Mouse (Mus musculus): ENCODE data around the gene Ap3b2. TPM values are rescaled to one million over a fixed set of nuclear protein-coding genes. Genes with fewer than 3 reads are reported as not detected.
A peak's percentile ranks its signal among the peaks of the same experiment; 100 is the strongest.

Gene Ap3b2
- 4.9 and 5.4 TPM in 2 replicates for polyA plus RNA-seq (2015; fragmentation: Nextera tagmentation; extraction: Ambion mirVana)

DNA sequence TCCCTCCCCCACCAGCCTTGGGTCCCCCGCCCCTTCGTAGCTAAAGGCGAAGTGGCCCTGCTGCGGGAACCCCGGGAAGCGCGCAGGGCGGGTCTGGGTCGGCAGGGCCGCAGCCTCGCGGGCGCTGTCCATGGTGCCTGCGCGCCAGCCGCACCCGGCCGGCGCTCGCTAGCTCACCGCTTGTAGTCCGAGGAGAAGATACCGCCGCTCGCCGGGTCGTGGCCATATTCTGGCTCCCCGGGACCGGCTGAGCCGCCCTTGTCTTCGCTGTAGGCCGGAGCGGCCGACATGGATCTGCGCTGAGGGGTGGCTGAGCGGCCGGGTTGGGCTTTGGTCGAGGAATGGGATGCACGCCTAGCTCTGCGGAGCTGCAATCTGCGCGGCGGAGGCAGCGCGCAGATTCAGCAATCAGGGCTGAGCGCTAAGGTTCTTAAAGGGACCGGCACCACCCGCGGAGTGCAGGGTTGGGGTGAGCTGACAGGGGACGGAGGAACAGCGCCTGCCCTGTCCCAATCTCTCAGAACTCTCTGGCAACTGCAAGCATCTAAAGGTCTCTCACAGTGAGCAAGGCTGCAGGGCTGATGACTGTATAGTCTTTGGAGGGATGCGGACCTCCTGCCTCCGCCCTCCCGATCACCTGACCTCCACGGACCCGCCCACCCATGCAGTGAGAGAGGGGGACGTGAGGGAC, at the start of gene Ap3b2:
Gene Ap3b2 (minus strand): TSS at position 595 of the 691 bp plus-strand sequence.
- peak within 1 kb of the TSS; percentile 55 for H3K4me3 ChIP-seq (replicated peaks; ENCODE audit: low read length)
- peak within 1 kb of the TSS; percentile 86 for H3K4me2 ChIP-seq (ENCODE audit: low read depth, low read length)
- peak; percentile 81 for ATAC-seq (ENCODE audit: insufficient read depth, low FRiP score)
- no peaks in the 10 kb centered on the region for H3K9me3 ChIP-seq (replicated peaks; ENCODE audit: control insufficient read depth, low read length)
- H3K4me1 ChIP-seq (ENCODE audit: control insufficient read depth, insufficient read depth, low read length) = peaks cover 4% of the 10 kb centered on the region; the same call in 1 of the 2 replicates
- H3K27ac ChIP-seq (ENCODE audit: low read length) = no peak within 1 kb of the TSS
- peaks cover 10% of the 10 kb centered on the region; the same call in 1 of the 2 replicates for H3K27me3 ChIP-seq (ENCODE audit: control insufficient read depth, insufficient read depth, low read length)
- peak within 1 kb of the TSS; percentile 22; the same call in 1 of the 2 replicates for H3K9ac ChIP-seq (ENCODE audit: low read length)
- H3K36me3 ChIP-seq (ENCODE audit: control insufficient read depth, insufficient read depth, low read length) = no peaks in the 10 kb centered on the region
- under 1% methylated on average over 57 of the region's 57 CpGs for WGBS

DNA sequence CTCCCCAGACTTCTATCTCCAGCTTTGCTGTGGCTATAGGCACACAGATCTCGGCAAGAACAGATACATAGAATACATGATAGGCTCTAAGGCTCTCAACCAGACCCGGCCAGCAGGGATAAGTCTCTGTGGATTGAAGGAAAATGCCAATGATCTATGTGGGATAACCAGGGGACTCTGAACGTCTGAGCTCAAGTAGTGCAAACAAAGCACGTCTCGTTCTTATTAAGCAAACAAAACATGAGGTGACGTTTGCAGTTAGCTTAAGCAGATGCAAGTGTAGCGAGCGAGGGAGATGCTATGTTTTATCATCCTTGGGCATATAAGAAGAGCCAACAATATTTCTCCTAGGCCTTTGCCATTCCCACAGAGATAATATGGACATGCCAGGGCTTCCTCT, 49.2 kb upstream of the Ap3b2 start:
- H3K9ac ChIP-seq (ENCODE audit: low read length) = no peak overlapping the region
- no peak overlapping the region for H3K4me2 ChIP-seq (ENCODE audit: low read depth, low read length)
- 55% methylated on average over 8 of the region's 8 CpGs for WGBS
- no peaks in the 10 kb centered on the region for H3K9me3 ChIP-seq (replicated peaks; ENCODE audit: control insufficient read depth, low read length)
- no peak for ATAC-seq (ENCODE audit: insufficient read depth, low FRiP score)
- no peak overlapping the region for H3K4me3 ChIP-seq (replicated peaks; ENCODE audit: low read length)
- H3K4me1 ChIP-seq (ENCODE audit: control insufficient read depth, insufficient read depth, low read length) = no peaks in the 10 kb centered on the region
- H3K36me3 ChIP-seq (ENCODE audit: control insufficient read depth, insufficient read depth, low read length) = no peaks in the 10 kb centered on the region
- H3K27me3 ChIP-seq (ENCODE audit: control insufficient read depth, insufficient read depth, low read length) = no peaks in the 10 kb centered on the region
- no peak overlapping the region for H3K27ac ChIP-seq (ENCODE audit: low read length)

DNA sequence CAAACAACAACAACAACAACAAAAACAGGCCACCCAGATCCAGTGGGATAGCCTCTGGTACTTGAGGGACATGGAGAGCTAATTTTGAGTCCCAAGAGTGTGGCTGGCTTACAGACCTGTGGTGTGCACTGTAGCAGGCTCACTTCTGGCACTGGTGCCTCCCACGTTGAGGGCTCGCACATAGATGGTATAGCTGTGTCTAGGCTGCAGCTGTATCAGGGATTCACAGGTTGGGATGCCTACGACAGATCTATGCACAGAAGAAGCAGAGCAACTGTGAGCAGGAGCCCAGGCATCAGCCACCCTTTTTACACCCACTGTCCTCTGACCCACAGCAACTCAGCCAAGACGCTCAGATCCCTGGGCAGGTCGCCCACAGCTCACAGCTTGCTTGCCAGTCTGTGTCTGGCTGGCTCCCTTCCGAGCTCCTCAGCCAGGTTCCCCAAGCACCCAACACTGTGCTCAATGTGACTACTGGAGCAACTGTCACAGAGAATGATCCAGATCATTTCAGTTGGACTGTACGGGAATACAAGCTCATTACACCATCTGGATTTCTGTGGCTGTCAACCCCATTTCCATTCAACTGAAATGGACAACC, 48.3 kb upstream of the Ap3b2 start:
- Histone ChIP-seq H3K36me3 (ENCODE audit: control insufficient read depth, insufficient read depth, low read length) (no peaks in the 10 kb centered on the region), H3K27me3 (ENCODE audit: control insufficient read depth, insufficient read depth, low read length) (no peaks in the 10 kb centered on the region), H3K9ac (ENCODE audit: low read length) (no peak overlapping the region), H3K4me3 (replicated peaks; ENCODE audit: low read length) (no peak overlapping the region), H3K4me1 (ENCODE audit: control insufficient read depth, insufficient read depth, low read length) (no peaks in the 10 kb centered on the region), H3K27ac (ENCODE audit: low read length) (no peak overlapping the region), H3K9me3 (replicated peaks; ENCODE audit: control insufficient read depth, low read length) (no peaks in the 10 kb centered on the region), H3K4me2 (ENCODE audit: low read depth, low read length) (no peak overlapping the region)
- WGBS = 90% methylated on average over 7 of the region's 7 CpGs
- no peak for ATAC-seq (ENCODE audit: insufficient read depth, low FRiP score)

DNA sequence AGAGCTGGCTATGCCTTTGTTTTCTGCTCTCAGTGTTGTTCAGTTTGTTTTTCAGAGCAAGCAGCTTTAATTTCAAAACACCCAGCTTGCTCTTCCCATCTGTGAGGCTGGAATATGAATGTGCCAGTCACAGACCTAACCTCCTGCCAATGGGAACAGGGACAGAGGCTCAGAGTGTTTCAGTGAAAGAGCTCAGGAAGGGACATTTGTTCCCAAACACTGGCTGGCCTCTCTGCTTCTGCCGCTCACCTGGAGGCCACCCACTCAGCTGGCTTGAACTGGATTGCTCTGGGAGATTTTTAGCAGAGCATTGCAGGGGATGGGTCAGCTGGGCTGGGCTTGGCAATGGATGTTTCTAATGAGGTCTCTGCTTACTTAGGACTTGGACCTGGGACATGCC, 47.3 kb upstream of the Ap3b2 start:
- no peaks in the 10 kb centered on the region for H3K4me1 ChIP-seq (ENCODE audit: control insufficient read depth, insufficient read depth, low read length)
- H3K36me3 ChIP-seq (ENCODE audit: control insufficient read depth, insufficient read depth, low read length) = no peaks in the 10 kb centered on the region
- H3K9ac ChIP-seq (ENCODE audit: low read length) = no peak overlapping the region
- H3K9me3 ChIP-seq (replicated peaks; ENCODE audit: control insufficient read depth, low read length) = no peaks in the 10 kb centered on the region
- no peak overlapping the region for H3K4me2 ChIP-seq (ENCODE audit: low read depth, low read length)
- WGBS = 43% methylated on average over 1 of the region's 1 CpGs
- H3K4me3 ChIP-seq (replicated peaks; ENCODE audit: low read length) = no peak overlapping the region
- H3K27ac ChIP-seq (ENCODE audit: low read length) = no peak overlapping the region
- no peak for ATAC-seq (ENCODE audit: insufficient read depth, low FRiP score)
- H3K27me3 ChIP-seq (ENCODE audit: control insufficient read depth, insufficient read depth, low read length) = no peaks in the 10 kb centered on the region

DNA sequence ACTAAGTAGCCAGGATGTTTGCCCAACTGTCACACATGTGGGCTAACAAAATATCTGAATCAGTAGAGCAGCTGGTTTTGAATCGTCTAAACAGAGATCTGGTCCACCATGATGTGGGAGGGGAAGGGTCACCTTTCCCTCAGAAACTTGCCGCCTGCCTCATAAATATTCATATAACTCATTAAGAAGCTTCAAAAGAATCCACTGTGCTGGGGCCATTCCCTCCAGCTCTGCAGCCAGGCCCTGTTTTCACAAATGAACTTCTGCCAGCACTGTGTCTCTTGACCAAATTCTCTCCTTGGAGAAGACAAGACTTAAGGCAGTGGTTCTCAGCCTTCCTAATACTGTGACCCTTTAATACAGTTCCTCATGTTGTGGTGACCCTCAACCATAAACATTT, 45.8 kb upstream of the Ap3b2 start:
- Histone ChIP-seq H3K27ac (ENCODE audit: low read length) (no peak overlapping the region), H3K9ac (ENCODE audit: low read length) (no peak overlapping the region), H3K4me2 (ENCODE audit: low read depth, low read length) (no peak overlapping the region), H3K9me3 (replicated peaks; ENCODE audit: control insufficient read depth, low read length) (no peaks in the 10 kb centered on the region), H3K4me1 (ENCODE audit: control insufficient read depth, insufficient read depth, low read length) (no peaks in the 10 kb centered on the region), H3K36me3 (ENCODE audit: control insufficient read depth, insufficient read depth, low read length) (no peaks in the 10 kb centered on the region), H3K4me3 (replicated peaks; ENCODE audit: low read length) (no peak overlapping the region), H3K27me3 (ENCODE audit: control insufficient read depth, insufficient read depth, low read length) (no peaks in the 10 kb centered on the region)
- 29% methylated on average over 2 of the region's 2 CpGs for WGBS
- no peak for ATAC-seq (ENCODE audit: insufficient read depth, low FRiP score)

DNA sequence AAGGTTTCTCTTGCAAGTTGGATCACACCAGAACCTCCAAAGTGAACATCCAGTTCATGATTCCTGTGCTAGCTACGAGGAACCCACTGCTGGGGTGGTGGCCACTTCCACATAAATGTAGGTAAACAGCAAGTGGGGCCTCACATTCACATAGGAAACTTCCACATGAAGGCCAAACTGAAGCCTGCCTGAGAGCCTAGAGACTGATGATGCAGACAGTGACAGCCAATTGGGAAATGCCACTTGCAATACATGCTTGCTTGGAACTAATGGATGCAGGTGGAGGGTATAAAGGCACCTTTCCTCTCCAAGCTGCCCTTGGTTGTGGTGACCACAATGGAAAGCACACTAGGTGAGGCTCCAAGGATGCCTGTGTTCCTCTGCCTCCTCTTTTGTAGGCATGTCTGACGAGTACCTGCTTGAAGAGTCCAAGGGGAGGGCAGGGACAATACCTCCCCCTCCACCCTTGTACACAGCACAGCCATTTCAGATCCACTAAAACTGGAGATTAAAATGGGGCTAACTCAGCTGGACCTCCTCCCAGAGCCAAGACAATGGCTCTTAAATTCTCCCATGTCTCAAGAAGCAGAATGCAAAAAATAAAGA, 44.4 kb upstream of the Ap3b2 start:
- Histone ChIP-seq H3K4me3 (replicated peaks; ENCODE audit: low read length) (no peak overlapping the region), H3K27me3 (ENCODE audit: control insufficient read depth, insufficient read depth, low read length) (no peaks in the 10 kb centered on the region), H3K27ac (ENCODE audit: low read length) (no peak overlapping the region), H3K4me2 (ENCODE audit: low read depth, low read length) (no peak overlapping the region), H3K36me3 (ENCODE audit: control insufficient read depth, insufficient read depth, low read length) (peaks cover 13% of the 10 kb centered on the region; the same call in 1 of the 2 replicates), H3K9ac (ENCODE audit: low read length) (no peak overlapping the region), H3K9me3 (replicated peaks; ENCODE audit: control insufficient read depth, low read length) (peaks cover 3% of the 10 kb centered on the region; the same call in 1 of the 2 replicates), H3K4me1 (ENCODE audit: control insufficient read depth, insufficient read depth, low read length) (no peaks in the 10 kb centered on the region)
- ATAC-seq (ENCODE audit: insufficient read depth, low FRiP score) = no peak
- 64% methylated on average over 2 of the region's 2 CpGs for WGBS

DNA sequence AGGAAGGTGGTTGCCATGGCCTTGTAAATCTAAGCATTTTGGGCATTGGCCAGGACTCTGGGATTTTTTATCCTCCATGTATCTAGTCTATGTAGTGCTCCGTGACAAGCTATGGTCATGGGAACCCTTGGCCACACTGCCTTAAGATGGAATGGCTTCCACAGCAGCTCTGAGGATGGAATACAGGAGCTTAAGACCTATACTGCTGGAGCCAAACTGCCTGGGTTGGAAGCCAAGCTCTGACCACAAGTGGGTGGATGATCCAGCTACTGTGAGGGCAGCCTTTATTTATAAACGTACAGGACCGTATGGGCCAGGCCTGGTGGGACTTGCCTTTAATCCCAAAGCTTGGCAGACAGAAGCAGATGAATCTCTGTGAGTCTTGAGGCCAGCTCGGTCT, 42.8 kb upstream of the Ap3b2 start:
- Histone ChIP-seq H3K9me3 (replicated peaks; ENCODE audit: control insufficient read depth, low read length) (peaks cover 3% of the 10 kb centered on the region; the same call in 1 of the 2 replicates), H3K4me3 (replicated peaks; ENCODE audit: low read length) (no peak overlapping the region), H3K4me2 (ENCODE audit: low read depth, low read length) (no peak overlapping the region), H3K9ac (ENCODE audit: low read length) (no peak overlapping the region), H3K36me3 (ENCODE audit: control insufficient read depth, insufficient read depth, low read length) (peaks cover 26% of the 10 kb centered on the region), H3K27ac (ENCODE audit: low read length) (no peak overlapping the region), H3K27me3 (ENCODE audit: control insufficient read depth, insufficient read depth, low read length) (no peaks in the 10 kb centered on the region), H3K4me1 (ENCODE audit: control insufficient read depth, insufficient read depth, low read length) (no peaks in the 10 kb centered on the region)
- ATAC-seq (ENCODE audit: insufficient read depth, low FRiP score) = no peak
- WGBS = 82% methylated on average over 4 of the region's 4 CpGs

DNA sequence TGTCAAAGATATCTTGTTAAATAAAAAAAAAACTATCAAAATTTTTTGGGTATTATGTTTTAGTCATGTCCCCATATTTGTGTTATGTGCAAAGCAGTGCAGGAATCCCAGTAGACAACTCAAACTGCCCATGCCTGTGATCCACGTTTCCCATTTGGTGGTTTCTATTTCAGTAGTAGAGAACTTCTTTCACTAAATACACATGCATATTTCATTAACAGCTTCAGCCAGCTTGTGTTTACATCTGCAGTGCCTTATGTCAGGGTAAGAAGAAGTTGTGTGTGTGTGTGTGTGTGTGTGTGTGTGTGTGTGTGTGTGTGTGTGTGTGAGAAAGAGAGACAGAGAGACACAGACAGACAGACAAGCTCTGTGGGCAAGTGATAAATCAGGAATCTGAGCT, 37.7 kb upstream of the Ap3b2 start:
- Histone ChIP-seq H3K4me2 (ENCODE audit: low read depth, low read length) (no peak overlapping the region), H3K9me3 (replicated peaks; ENCODE audit: control insufficient read depth, low read length) (peaks cover 3% of the 10 kb centered on the region; the same call in 1 of the 2 replicates), H3K4me3 (replicated peaks; ENCODE audit: low read length) (no peak overlapping the region), H3K36me3 (ENCODE audit: control insufficient read depth, insufficient read depth, low read length) (peaks cover 50% of the 10 kb centered on the region), H3K27ac (ENCODE audit: low read length) (no peak overlapping the region), H3K9ac (ENCODE audit: low read length) (no peak overlapping the region), H3K27me3 (ENCODE audit: control insufficient read depth, insufficient read depth, low read length) (no peaks in the 10 kb centered on the region), H3K4me1 (ENCODE audit: control insufficient read depth, insufficient read depth, low read length) (no peaks in the 10 kb centered on the region)
- no peak for ATAC-seq (ENCODE audit: insufficient read depth, low FRiP score)
- WGBS = 87% methylated on average over 1 of the region's 1 CpGs

DNA sequence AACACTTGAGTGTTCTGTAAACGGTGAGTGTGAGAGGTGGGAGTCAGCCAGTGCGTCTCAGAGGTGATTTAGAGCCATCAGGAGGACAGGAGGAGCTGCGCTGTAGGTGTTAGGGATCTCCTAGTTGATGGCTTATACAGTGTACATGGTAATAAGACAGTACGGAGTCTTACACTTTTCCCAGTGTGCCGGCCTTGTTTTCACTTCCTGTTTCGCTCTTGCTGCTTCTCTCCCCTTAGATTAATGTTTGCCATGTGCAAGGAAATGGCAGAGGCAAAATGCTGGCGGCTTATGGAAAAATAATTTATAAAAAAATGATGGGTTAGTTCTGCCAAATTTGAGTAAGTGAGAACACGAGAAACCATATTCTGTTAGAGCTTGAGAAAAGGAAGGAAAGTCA, 35.2 kb upstream of the Ap3b2 start:
- Histone ChIP-seq H3K9me3 (replicated peaks; ENCODE audit: control insufficient read depth, low read length) (peaks cover under 1% of the 10 kb centered on the region; the same call in 1 of the 2 replicates), H3K27ac (ENCODE audit: low read length) (no peak overlapping the region), H3K9ac (ENCODE audit: low read length) (no peak overlapping the region), H3K27me3 (ENCODE audit: control insufficient read depth, insufficient read depth, low read length) (no peaks in the 10 kb centered on the region), H3K4me3 (replicated peaks; ENCODE audit: low read length) (no peak overlapping the region), H3K4me2 (ENCODE audit: low read depth, low read length) (no peak overlapping the region), H3K36me3 (ENCODE audit: control insufficient read depth, insufficient read depth, low read length) (peaks cover 45% of the 10 kb centered on the region), H3K4me1 (ENCODE audit: control insufficient read depth, insufficient read depth, low read length) (peaks cover 12% of the 10 kb centered on the region)
- ATAC-seq (ENCODE audit: insufficient read depth, low FRiP score) = no peak
- 84% methylated on average over 8 of the region's 8 CpGs for WGBS

Data from stomach, embryonic 16.5 days (tissue).